In the genomic region with DNA sequence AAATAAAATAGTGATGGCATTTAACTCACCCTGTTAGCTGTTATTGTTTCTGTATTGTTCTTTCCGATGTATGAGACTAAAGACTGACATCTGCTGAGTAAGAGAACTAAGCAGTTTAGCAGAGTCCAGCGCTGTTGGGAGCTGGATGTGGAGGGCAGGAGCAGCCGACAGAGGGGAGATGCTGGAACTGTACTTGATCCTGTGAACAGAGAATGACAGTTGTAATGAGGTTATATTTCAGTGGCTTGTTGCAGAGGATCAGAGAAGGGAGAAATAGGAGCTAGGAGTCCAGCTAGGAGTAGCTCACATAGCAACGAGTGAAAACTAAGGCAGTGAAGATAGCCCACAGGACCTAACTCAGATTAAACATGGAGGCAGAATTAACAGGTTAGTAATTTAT, we compare ENCODE assay signal across 26 mouse cellular contexts. TPM values are rescaled to one million over a fixed set of nuclear protein-coding genes. Genes with fewer than 3 reads are reported as not detected.
A peak's percentile ranks its signal among the peaks of the same experiment; 100 is the strongest.
DNase-seq lines count a peak whose midpoint lies in the region; ATAC-seq and TF ChIP-seq lines count a peak whose summit lies in the region.
"Had no signal": no experiment of that assay in that cellular context is flagged by ENCODE, and none has a peak within 500 bp of the region (broad histone marks: within the 10 kb centered on the region; RNA-seq: fewer than 3 reads in every experiment).

No protein-coding gene starts in this region.

- no peaks in the 10 kb centered on the region for H3K27me3 ChIP-seq in hindbrain, embryonic 10.5 days (ENCODE audit: insufficient read depth, poor library complexity, severe bottlenecking)
- H3K27me3 ChIP-seq in hindbrain, postnatal 0 days (ENCODE audit: insufficient read depth, low read length) = no peaks in the 10 kb centered on the region
- no peaks in the 10 kb centered on the region for H3K27me3 ChIP-seq in hindbrain, embryonic 16.5 days (replicated peaks; ENCODE audit: control insufficient read depth, insufficient read depth, low read length)
- H3K27me3 ChIP-seq: heart, embryonic 13.5 days; liver, embryonic 15.5 days; lung, embryonic 15.5 days; megakaryocyte, embryonic 14.5 days had no signal

- H3K4me3 ChIP-seq in hindbrain, embryonic 10.5 days = no peak overlapping the region
- no peak overlapping the region for H3K4me3 ChIP-seq in hindbrain, postnatal 0 days (ENCODE audit: low read length)
- no peak overlapping the region for H3K4me3 ChIP-seq in hindbrain, embryonic 16.5 days (ENCODE audit: low read length)
- H3K4me3 ChIP-seq: heart, embryonic 13.5 days; limb, embryonic 10.5 days; liver, embryonic 15.5 days; lung, embryonic 15.5 days; megakaryocyte, embryonic 14.5 days; myocyte had no signal

- no peak for TF ChIP-seq CTCF in hindbrain, postnatal 0 days (IDR thresholded peaks at IDR 0.05; ENCODE audit: low read depth)
- TF ChIP-seq CTCF in brain, embryonic 14.5 days (IDR thresholded peaks at IDR 0.05; ENCODE audit: borderline replicate concordance, extremely low read depth, insufficient read depth, insufficient read length) = no peak

- no peak overlapping the region for H3K4me2 ChIP-seq in hindbrain, postnatal 0 days (ENCODE audit: low read depth, low read length)
- H3K4me2 ChIP-seq in hindbrain, embryonic 16.5 days (ENCODE audit: low read length) = no peak overlapping the region
- H3K4me2 ChIP-seq: heart, embryonic 13.5 days; liver, embryonic 15.5 days; lung, embryonic 15.5 days had no signal

- H3K9ac ChIP-seq in hindbrain, postnatal 0 days (replicated peaks; ENCODE audit: low read length) = no peak overlapping the region
- no peak overlapping the region for H3K9ac ChIP-seq in hindbrain, embryonic 16.5 days (ENCODE audit: low read depth, low read length)
- H3K9ac ChIP-seq: heart, embryonic 13.5 days; liver, embryonic 15.5 days; lung, embryonic 15.5 days had no signal

- H3K27ac ChIP-seq in hindbrain, embryonic 10.5 days = 0 out of 2 replicates have a peak overlapping the region, but pooled peaks have one; percentile 16
- no peak overlapping the region for H3K27ac ChIP-seq in hindbrain, postnatal 0 days
- no peak overlapping the region for H3K27ac ChIP-seq in hindbrain, embryonic 16.5 days (ENCODE audit: low read depth, low read length)
- H3K27ac ChIP-seq: heart, embryonic 13.5 days; kidney, postnatal 0 days; limb, embryonic 10.5 days; liver, embryonic 15.5 days; lung, embryonic 15.5 days; stomach, postnatal 0 days had no signal

- 74% methylated on average over 4 of the region's 4 CpGs for WGBS in hindbrain, embryonic 10.5 days
- 34% methylated on average over 4 of the region's 4 CpGs for WGBS in hindbrain, postnatal 0 days
- 34% methylated on average over 4 of the region's 4 CpGs for WGBS in hindbrain, embryonic 16.5 days

- H3K9me3 ChIP-seq in hindbrain, embryonic 10.5 days = peaks cover 11% of the 10 kb centered on the region; the same call in 1 of the 2 replicates
- H3K9me3 ChIP-seq in hindbrain, postnatal 0 days (ENCODE audit: low read length) = no peaks in the 10 kb centered on the region
- no peaks in the 10 kb centered on the region for H3K9me3 ChIP-seq in hindbrain, embryonic 16.5 days (ENCODE audit: control insufficient read depth, low read length)
- H3K9me3 ChIP-seq: limb, embryonic 10.5 days; liver, embryonic 15.5 days; lung, embryonic 15.5 days; megakaryocyte, embryonic 14.5 days had no signal

- ATAC-seq in hindbrain, postnatal 0 days = no peak
- peak; percentile 19; the same call in 1 of the 2 replicates for ATAC-seq in hindbrain, embryonic 16.5 days
- ATAC-seq in megakaryocyte-erythroid progenitor cell, adult 5-6 weeks (replicated peaks; ENCODE audit: low FRiP score, low TSS enrichment, poor library complexity, severe bottlenecking) = no peak
- ATAC-seq: activated CD4-positive, CD25-positive, alpha-beta regulatory T cell, adult 4 months had no signal

- H3K4me1 ChIP-seq in hindbrain, embryonic 10.5 days (replicated peaks) = peaks cover 21% of the 10 kb centered on the region
- H3K4me1 ChIP-seq in hindbrain, postnatal 0 days (ENCODE audit: insufficient read depth, low read length) = no peaks in the 10 kb centered on the region
- H3K4me1 ChIP-seq in hindbrain, embryonic 16.5 days (ENCODE audit: control insufficient read depth, insufficient read depth, low read depth, low read length) = peaks cover 4% of the 10 kb centered on the region

- no peak for TF ChIP-seq POLR2A in brain, embryonic 14.5 days (IDR thresholded peaks at IDR 0.05; ENCODE audit: borderline replicate concordance, extremely low read depth, insufficient read depth, insufficient read length, poor library complexity, severe bottlenecking)

- peaks cover 11% of the 10 kb centered on the region for H3K36me3 ChIP-seq in hindbrain, embryonic 10.5 days
- H3K36me3 ChIP-seq in hindbrain, postnatal 0 days (ENCODE audit: insufficient read depth, low read length) = no peaks in the 10 kb centered on the region
- no peaks in the 10 kb centered on the region for H3K36me3 ChIP-seq in hindbrain, embryonic 16.5 days (ENCODE audit: control insufficient read depth, insufficient read depth, low read length)
- H3K36me3 ChIP-seq: liver, embryonic 15.5 days; lung, embryonic 15.5 days had no signal

- DNase-seq in embryo, embryonic 10 days (ENCODE audit: low spot score) = peak; percentile 18
- no peak for DNase-seq in embryo, embryonic 10.5 days (ENCODE audit: low spot score)
- no peak for DNase-seq in hindbrain, embryonic 10.5 days (ENCODE audit: low spot score)
- no peak for DNase-seq in hindbrain, postnatal 0 days (ENCODE audit: low spot score)
- DNase-seq in brain, embryonic 14.5 days (ENCODE audit: low read depth) = peak; percentile 39
- no peak for DNase-seq in thymus, adult 18-20 months
- DNase-seq: adrenal gland, adult 8-10 months; cerebellum, adult 2 months; cerebellum, postnatal 25 days; gastrocnemius, postnatal 14 days; heart, postnatal 14 days; kidney, adult 2 months; liver; lung, postnatal 36 days; right cerebral cortex, postnatal 14 days had no signal

RNA-seq across cellular contexts. Expression of gene Wdfy2, which starts 36.3 kb away (rescaled TPM):
- polyA plus RNA-seq in hindbrain, embryonic 10.5 days (2016; fragmentation: Nextera tagmentation; extraction: Ambion mirVana) = 12.9 and 14.2 TPM in 2 replicates
- total RNA-seq in hindbrain, postnatal 0 days (2014; rRNA removed) = 16.9 and 20.6 TPM in 2 replicates
- polyA plus RNA-seq in hindbrain, postnatal 0 days (2015; fragmentation: Nextera tagmentation; extraction: Ambion mirVana) = 4.5 and 4.6 TPM in 2 replicates
- 11.4 and 15.4 TPM in 2 replicates for polyA plus RNA-seq in brain, embryonic 14.5 days (2012; rRNA removed)
- polyA plus RNA-seq in hindbrain, embryonic 16.5 days (2015; fragmentation: Nextera tagmentation; extraction: Ambion mirVana) = 6.2 and 8.2 TPM in 2 replicates
- 2.8 and 5.7 TPM in 2 replicates for total RNA-seq in megakaryocyte-erythroid progenitor cell, adult 5-6 weeks (2014; fragmentation: Nextera tagmentation)
- 4.8 and 4.9 TPM in 2 replicates for total RNA-seq in megakaryocyte-erythroid progenitor cell, adult 5-6 weeks (2017)

Comparison
In these comparisons a context has a peak if more than half of its experiments do, and no peak if none do; other contexts are left out.
1. DNase-seq: peak in embryo, embryonic 10 days (single experiment) and brain, embryonic 14.5 days (single experiment); none in embryo, embryonic 10.5 days (single experiment), hindbrain, embryonic 10.5 days (single experiment), hindbrain, postnatal 0 days (single experiment) and thymus, adult 18-20 months (0 of 2).